Mouse (Mus musculus) thymus, adult 2 months (tissue): Measurements from ENCODE around the gene Capn2.

Source experiments
- CTCF ChIP-seq: fragments of 200-500 bp; IDR thresholded peaks from 2 replicates; pipeline ENCODE4 v1.5.1; 2012; ENCODE audit warnings: mild to moderate bottlenecking, control low read depth, low read length, moderate library complexity, borderline replicate concordance; ENCODE audit not compliant: control insufficient read depth, poor library complexity, insufficient read depth; ENCODE audit errors: extremely low read depth
- POLR2A ChIP-seq: fragments of 200-500 bp; IDR thresholded peaks from 2 replicates; pipeline ENCODE4 v1.6.1; 2012; ENCODE audit warnings: mild to moderate bottlenecking, low read length, control low read depth, moderate library complexity; ENCODE audit not compliant: control insufficient read depth, poor library complexity, insufficient read depth; ENCODE audit errors: extremely low read depth

DNA sequence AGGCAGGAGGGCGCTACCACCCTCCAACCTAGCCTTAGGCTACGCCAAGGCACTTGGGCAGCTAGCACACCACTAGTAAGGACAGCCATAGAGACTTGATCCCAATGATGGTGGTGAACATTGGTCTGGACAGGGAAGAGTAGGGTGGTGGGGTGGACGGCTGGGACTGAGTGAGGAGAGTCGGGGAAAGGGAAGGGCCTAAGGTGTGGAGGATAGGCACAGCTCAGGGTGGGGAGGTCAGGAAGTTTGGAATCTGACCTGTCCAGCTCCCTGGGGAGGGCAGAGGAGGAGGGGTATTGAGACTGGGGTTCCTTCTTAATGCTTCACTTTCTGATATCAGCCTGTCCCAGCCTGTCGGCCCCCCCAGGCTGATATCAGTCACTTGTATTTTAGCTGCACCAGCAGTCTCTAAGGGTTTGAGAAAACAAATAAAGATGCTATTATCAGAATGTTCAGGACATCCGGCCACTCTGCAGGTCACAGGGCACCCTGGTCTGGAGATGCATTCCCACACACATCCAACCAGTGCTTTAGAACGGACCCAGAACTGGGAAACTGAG is 14.8 kb downstream of the Capn2 start:
- TF ChIP-seq CTCF (no peak), POLR2A (no peak)
